Mouse (Mus musculus) activated CD4-positive, CD25-positive, alpha-beta regulatory T cell (primary cell): ENCODE data around the gene Fancl. TPM values are rescaled to one million over a fixed set of nuclear protein-coding genes. Genes with fewer than 3 reads are reported as not detected.

Source experiments
- polyA plus RNA-seq, 2 experiments: library from polyadenylated mRNA; unstranded; fragments of 100-300 nt; shearing (Covaris generic); gene quantifications; one replicate each; pipeline ENCODE4 v1.2.1; 2017

Gene Fancl
- 10 to 100 TPM; 24.2 to 31.2 TPM for polyA plus RNA-seq

GRCm38 (mm10) chr11:26385971-26386370 is at the start of gene Fancl:
TSS of gene Fancl (plus strand) at chr11:26386135.

Other genes starting within 250 kb of the Fancl start
- under 1 TPM in 1 of 2 experiments, not detected in 1; 0.23 TPM for gene 5730522E02Rik, start 175.4 kb upstream of the Fancl start, polyA plus RNA-seq
- under 1 TPM in 1 of 2 experiments, not detected in 1; 0.56 TPM for gene Gm6899, start 207.1 kb downstream of the Fancl start, polyA plus RNA-seq
- 10 to 100 TPM; 40.6 to 40.8 TPM for gene Vrk2, start 207.9 kb downstream of the Fancl start, polyA plus RNA-seq